Mouse (Mus musculus): Measurements from ENCODE around the gene Paqr4. TPM values are rescaled to one million over a fixed set of nuclear protein-coding genes. Genes with fewer than 3 reads are reported as not detected.

The Paqr4 gene
- 0.61 TPM for polyA plus RNA-seq (2014; fragmentation: Illumina TruSeq; extraction: RNeasy Lipid Tissue Mini Kit (QIAGEN cat#74804); ENCODE audit: low read depth, low replicate concordance)

DNA sequence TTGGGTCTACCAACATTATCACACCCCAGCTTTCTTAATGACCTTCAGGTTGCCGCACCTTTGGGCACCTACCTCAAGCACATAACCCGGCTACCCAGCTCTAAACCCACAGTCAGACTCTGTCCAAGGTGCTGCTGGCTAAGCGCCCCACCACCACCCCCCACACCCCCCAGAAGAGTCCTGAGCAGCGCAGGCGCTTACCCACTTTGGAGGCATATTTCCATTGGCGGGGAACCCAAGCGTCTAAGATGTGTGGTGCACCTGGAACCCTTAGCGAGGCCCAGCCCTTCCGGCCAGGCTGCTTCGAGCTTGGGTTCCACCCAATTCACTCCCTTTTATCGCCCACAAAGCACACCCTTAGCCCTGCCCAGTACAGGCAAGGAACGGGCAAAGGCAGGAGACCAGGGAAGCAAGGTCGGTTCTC lies at the start of gene Paqr4:
Gene Paqr4 (minus strand): TSS at position 270 of the 424 bp plus-strand sequence.

GRCm38 (mm10) chr17:23785561-23786471 lies 45.1 kb upstream of the Paqr4 start, which contains the start of gene Flywch2:
Gene Flywch2 (minus strand): TSS chr17:23786081.

GRCm38 (mm10) chr17:23771284-23772218 lies 30.9 kb upstream of the Paqr4 start, which contains the start of gene Flywch1:
Gene Flywch1 (minus strand): TSS chr17:23771602.

DNA sequence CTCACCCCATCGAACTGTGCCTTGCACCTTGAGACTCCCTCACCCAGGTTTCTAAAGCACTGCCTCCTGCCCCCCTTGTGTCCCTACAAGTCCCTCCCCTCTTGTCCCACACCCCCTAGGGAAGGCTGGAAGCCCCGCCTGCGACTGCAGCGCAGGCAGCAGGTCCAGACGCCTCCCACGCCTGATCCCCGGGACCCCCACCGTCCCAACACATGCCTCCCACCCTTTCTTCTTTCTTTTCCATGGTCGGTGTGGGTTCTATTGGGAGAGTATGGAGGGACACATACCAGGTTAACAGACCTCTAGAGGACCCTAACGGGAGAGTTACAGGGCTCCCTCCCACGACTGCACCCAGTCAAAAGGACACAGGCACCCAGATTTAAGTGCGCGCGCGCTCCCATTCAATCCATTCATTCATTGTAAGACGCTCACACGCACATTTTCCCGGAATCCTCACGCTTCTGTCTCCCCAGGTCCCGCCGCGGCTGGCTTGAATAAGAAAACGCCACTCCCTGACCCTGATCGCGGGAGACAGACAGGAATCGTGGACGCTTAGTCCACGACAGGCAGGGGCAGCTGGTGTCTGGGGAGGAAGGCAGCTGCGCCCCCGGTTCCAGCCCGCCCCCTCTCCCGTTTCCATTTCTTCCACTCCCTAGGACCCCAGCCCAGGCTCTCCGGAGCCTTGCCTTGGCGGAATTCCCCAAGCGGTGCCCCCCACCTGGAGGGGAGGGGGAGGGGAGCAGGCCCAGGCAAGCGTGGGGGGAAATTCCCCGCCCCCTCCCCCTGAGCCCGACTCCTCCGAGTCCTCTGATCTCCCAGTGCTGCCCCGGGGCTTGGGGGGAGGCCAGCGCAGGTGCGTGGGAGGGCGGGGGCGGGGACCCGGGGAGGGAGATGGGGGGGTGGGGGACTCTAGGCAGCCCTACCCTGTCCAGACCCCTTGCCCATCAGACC lies 4.9 kb upstream of the Paqr4 start, which contains the start of gene Kremen2:
Gene Kremen2 (minus strand): TSS at position 533 of the 951 bp plus-strand sequence.

DNA sequence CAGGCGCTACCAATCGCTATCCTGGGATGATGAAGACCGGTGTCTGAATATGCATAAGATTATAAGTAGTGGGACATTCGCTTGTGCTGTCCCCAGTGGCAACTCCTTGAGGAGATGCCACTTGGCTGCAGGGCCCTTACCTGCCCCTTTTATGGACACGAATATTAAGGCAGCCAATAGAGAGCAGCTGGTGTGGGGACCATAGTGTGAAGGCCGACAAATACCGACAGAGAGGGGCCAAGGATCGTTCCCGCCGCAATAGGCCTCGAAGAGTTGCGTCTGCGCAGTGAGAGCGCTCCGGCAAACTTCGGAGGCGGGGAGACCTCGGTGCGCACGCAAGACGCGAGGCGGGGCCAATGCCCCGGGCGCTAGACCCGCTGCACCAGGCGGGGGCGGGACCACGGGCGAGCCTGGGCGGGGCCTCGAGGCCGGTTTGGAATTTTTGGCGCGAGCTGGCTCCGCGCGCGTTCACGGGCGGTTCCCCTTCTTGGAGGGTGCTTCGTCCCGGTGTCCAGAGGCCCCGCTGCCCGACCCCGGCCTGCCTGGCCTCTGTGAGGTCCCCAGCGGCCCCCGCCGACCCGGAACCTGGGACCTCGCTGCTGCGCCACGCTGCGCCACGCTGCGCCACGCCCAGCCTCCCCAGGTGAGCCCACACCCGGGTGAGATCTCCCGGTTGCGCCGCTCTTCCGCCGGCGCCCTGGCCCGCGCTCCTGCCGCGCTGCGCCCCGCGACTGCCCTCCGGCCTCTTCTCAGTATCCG lies 14.5 kb downstream of the Paqr4 start, which contains the start of gene Pkmyt1:
Gene Pkmyt1 (plus strand): TSS at position 338 of the 759 bp plus-strand sequence.

DNA sequence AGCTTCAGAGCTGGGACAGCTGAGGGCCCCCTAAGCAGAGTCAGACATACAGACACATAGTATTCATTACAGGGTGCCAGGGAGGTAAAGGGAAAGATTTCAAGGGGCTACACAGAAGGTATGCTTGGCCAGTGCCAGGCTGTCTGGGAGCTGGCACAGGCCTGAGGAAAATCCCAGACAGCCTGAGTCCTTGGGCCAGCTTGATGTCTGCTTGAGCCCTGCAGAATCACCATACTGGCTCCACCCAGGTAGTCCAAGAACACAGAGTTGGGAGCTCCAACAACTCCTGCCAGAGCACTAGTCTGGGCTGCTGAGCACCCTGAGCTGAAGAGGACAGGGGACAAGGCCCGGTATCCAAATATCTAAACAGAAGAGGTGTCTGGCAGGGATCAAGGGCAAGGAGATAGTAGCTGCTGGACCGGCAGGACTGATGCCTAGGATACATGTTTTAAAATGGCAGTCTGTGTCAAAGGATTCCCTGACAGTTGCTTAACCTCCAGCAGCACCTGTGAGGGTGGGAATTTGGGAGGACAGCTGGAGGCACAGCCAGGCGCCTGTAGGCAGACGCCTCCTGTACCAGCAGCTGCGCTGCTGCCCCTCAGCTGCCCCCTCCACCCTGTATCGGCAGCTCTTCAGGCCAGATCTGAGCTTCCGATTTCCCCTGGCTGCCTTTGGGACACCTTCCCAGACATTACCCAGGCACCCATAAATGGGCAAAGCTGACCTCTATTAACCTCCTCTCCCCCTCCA lies 18.1 kb downstream of the Paqr4 start, which contains the start of gene 1520401A03Rik:
Gene 1520401A03Rik (minus strand): TSS at position 408 of the 750 bp plus-strand sequence.

Other genes with a start within 250 kb of the Paqr4 start
- 0.45 TPM for gene Zfp213, start 176.6 kb downstream of the Paqr4 start, polyA plus RNA-seq (2014; fragmentation: Illumina TruSeq; extraction: RNeasy Lipid Tissue Mini Kit (QIAGEN cat#74804); ENCODE audit: low read depth, low replicate concordance)
- gene Zfp13, start 141.4 kb downstream of the Paqr4 start, polyA plus RNA-seq (2014; fragmentation: Illumina TruSeq; extraction: RNeasy Lipid Tissue Mini Kit (QIAGEN cat#74804); ENCODE audit: low read depth, low replicate concordance), result not detected
- not detected for gene Zscan10, start 140.0 kb downstream of the Paqr4 start, polyA plus RNA-seq (2014; fragmentation: Illumina TruSeq; extraction: RNeasy Lipid Tissue Mini Kit (QIAGEN cat#74804); ENCODE audit: low read depth, low replicate concordance)
- gene Mmp25, start 95.6 kb downstream of the Paqr4 start, polyA plus RNA-seq (2014; fragmentation: Illumina TruSeq; extraction: RNeasy Lipid Tissue Mini Kit (QIAGEN cat#74804); ENCODE audit: low read depth, low replicate concordance), result not detected
- gene Bicdl2, start 80.4 kb downstream of the Paqr4 start, polyA plus RNA-seq (2014; fragmentation: Illumina TruSeq; extraction: RNeasy Lipid Tissue Mini Kit (QIAGEN cat#74804); ENCODE audit: low read depth, low replicate concordance), result not detected
- 6.7 TPM for gene Hcfc1r1, start 67.3 kb downstream of the Paqr4 start, polyA plus RNA-seq (2014; fragmentation: Illumina TruSeq; extraction: RNeasy Lipid Tissue Mini Kit (QIAGEN cat#74804); ENCODE audit: low read depth, low replicate concordance)
- gene Thoc6, start 67.0 kb downstream of the Paqr4 start, polyA plus RNA-seq (2014; fragmentation: Illumina TruSeq; extraction: RNeasy Lipid Tissue Mini Kit (QIAGEN cat#74804); ENCODE audit: low read depth, low replicate concordance), result 0.82 TPM
- gene Tnfrsf12a, start 63.4 kb downstream of the Paqr4 start, polyA plus RNA-seq (2014; fragmentation: Illumina TruSeq; extraction: RNeasy Lipid Tissue Mini Kit (QIAGEN cat#74804); ENCODE audit: low read depth, low replicate concordance), result 0.85 TPM
- gene Cldn6, start 61.6 kb downstream of the Paqr4 start, polyA plus RNA-seq (2014; fragmentation: Illumina TruSeq; extraction: RNeasy Lipid Tissue Mini Kit (QIAGEN cat#74804); ENCODE audit: low read depth, low replicate concordance), result not detected
- gene Cldn9, start 56.8 kb downstream of the Paqr4 start, polyA plus RNA-seq (2014; fragmentation: Illumina TruSeq; extraction: RNeasy Lipid Tissue Mini Kit (QIAGEN cat#74804); ENCODE audit: low read depth, low replicate concordance), result not detected
- not detected for gene 1520401A03Rik, start 18.1 kb downstream of the Paqr4 start, polyA plus RNA-seq (2014; fragmentation: Illumina TruSeq; extraction: RNeasy Lipid Tissue Mini Kit (QIAGEN cat#74804); ENCODE audit: low read depth, low replicate concordance)
- gene Pkmyt1, start 14.5 kb downstream of the Paqr4 start, polyA plus RNA-seq (2014; fragmentation: Illumina TruSeq; extraction: RNeasy Lipid Tissue Mini Kit (QIAGEN cat#74804); ENCODE audit: low read depth, low replicate concordance), result 0.19 TPM
- not detected for gene Kremen2, start 5.0 kb upstream of the Paqr4 start, polyA plus RNA-seq (2014; fragmentation: Illumina TruSeq; extraction: RNeasy Lipid Tissue Mini Kit (QIAGEN cat#74804); ENCODE audit: low read depth, low replicate concordance)
- 1.4 TPM for gene Flywch1, start 30.7 kb upstream of the Paqr4 start, polyA plus RNA-seq (2014; fragmentation: Illumina TruSeq; extraction: RNeasy Lipid Tissue Mini Kit (QIAGEN cat#74804); ENCODE audit: low read depth, low replicate concordance)
- gene Flywch2, start 45.2 kb upstream of the Paqr4 start, polyA plus RNA-seq (2014; fragmentation: Illumina TruSeq; extraction: RNeasy Lipid Tissue Mini Kit (QIAGEN cat#74804); ENCODE audit: low read depth, low replicate concordance), result not detected
- 42.5 TPM for gene Srrm2, start 49.7 kb upstream of the Paqr4 start, polyA plus RNA-seq (2014; fragmentation: Illumina TruSeq; extraction: RNeasy Lipid Tissue Mini Kit (QIAGEN cat#74804); ENCODE audit: low read depth, low replicate concordance)
- 9.9 TPM for gene Elob, start 88.3 kb upstream of the Paqr4 start, polyA plus RNA-seq (2014; fragmentation: Illumina TruSeq; extraction: RNeasy Lipid Tissue Mini Kit (QIAGEN cat#74804); ENCODE audit: low read depth, low replicate concordance)
- not detected for gene Prss33, start 95.2 kb upstream of the Paqr4 start, polyA plus RNA-seq (2014; fragmentation: Illumina TruSeq; extraction: RNeasy Lipid Tissue Mini Kit (QIAGEN cat#74804); ENCODE audit: low read depth, low replicate concordance)
- not detected for gene Prss32, start 103.0 kb upstream of the Paqr4 start, polyA plus RNA-seq (2014; fragmentation: Illumina TruSeq; extraction: RNeasy Lipid Tissue Mini Kit (QIAGEN cat#74804); ENCODE audit: low read depth, low replicate concordance)
- gene Prss41, start 103.3 kb upstream of the Paqr4 start, polyA plus RNA-seq (2014; fragmentation: Illumina TruSeq; extraction: RNeasy Lipid Tissue Mini Kit (QIAGEN cat#74804); ENCODE audit: low read depth, low replicate concordance), result not detected
- not detected for gene Prss21, start 127.2 kb upstream of the Paqr4 start, polyA plus RNA-seq (2014; fragmentation: Illumina TruSeq; extraction: RNeasy Lipid Tissue Mini Kit (QIAGEN cat#74804); ENCODE audit: low read depth, low replicate concordance)
- gene Dcpp1, start 140.0 kb upstream of the Paqr4 start, polyA plus RNA-seq (2014; fragmentation: Illumina TruSeq; extraction: RNeasy Lipid Tissue Mini Kit (QIAGEN cat#74804); ENCODE audit: low read depth, low replicate concordance), result not detected
- gene Dcpp2, start 140.0 kb upstream of the Paqr4 start, polyA plus RNA-seq (2014; fragmentation: Illumina TruSeq; extraction: RNeasy Lipid Tissue Mini Kit (QIAGEN cat#74804); ENCODE audit: low read depth, low replicate concordance), result not detected
- gene Dcpp3, start 176.6 kb upstream of the Paqr4 start, polyA plus RNA-seq (2014; fragmentation: Illumina TruSeq; extraction: RNeasy Lipid Tissue Mini Kit (QIAGEN cat#74804); ENCODE audit: low read depth, low replicate concordance), result not detected
- gene Sbp, start 200.8 kb upstream of the Paqr4 start, polyA plus RNA-seq (2014; fragmentation: Illumina TruSeq; extraction: RNeasy Lipid Tissue Mini Kit (QIAGEN cat#74804); ENCODE audit: low read depth, low replicate concordance), result not detected
- not detected for gene Sbpl, start 214.4 kb upstream of the Paqr4 start, polyA plus RNA-seq (2014; fragmentation: Illumina TruSeq; extraction: RNeasy Lipid Tissue Mini Kit (QIAGEN cat#74804); ENCODE audit: low read depth, low replicate concordance)
- not detected for gene Prss30, start 239.7 kb upstream of the Paqr4 start, polyA plus RNA-seq (2014; fragmentation: Illumina TruSeq; extraction: RNeasy Lipid Tissue Mini Kit (QIAGEN cat#74804); ENCODE audit: low read depth, low replicate concordance)

Measured in liver, adult 10 weeks (tissue).